Mouse (Mus musculus) hindbrain, embryonic 10.5 days (tissue): ENCODE results near the gene Asrgl1. TPM values are rescaled to one million over a fixed set of nuclear protein-coding genes. Genes with fewer than 3 reads are reported as not detected.

ENCODE experiments used
- DNase-seq: peaks from one replicate; pipeline ENCODE4 v3.0.0-alpha.2; 2017; ENCODE audit warnings: low spot score
- H3K27ac ChIP-seq: fragments of 300-500 bp; sonication (generic); 2 replicates; pipeline ENCODE4 v1.5.1; 2016; ENCODE audit warnings: mild to moderate bottlenecking, moderate library complexity
- H3K27me3 ChIP-seq: fragments of 300-500 bp; sonication (generic); 2 replicates; pipeline ENCODE4 v1.6.1; 2016; ENCODE audit warnings: mild to moderate bottlenecking; ENCODE audit not compliant: poor library complexity, insufficient read depth, severe bottlenecking
- H3K36me3 ChIP-seq: fragments of 300-500 bp; sonication (generic); 2 replicates; pipeline ENCODE4 v1.6.1; 2016; ENCODE audit warnings: mild to moderate bottlenecking, moderate library complexity
- H3K4me1 ChIP-seq: fragments of 300-500 bp; sonication (generic); replicated peaks from 2 replicates; pipeline ENCODE4 v1.6.1; 2016; ENCODE audit warnings: mild to moderate bottlenecking
- H3K4me3 ChIP-seq: fragments of 300-500 bp; sonication (generic); 2 replicates; pipeline ENCODE4 v1.5.1; 2016; ENCODE audit warnings: mild to moderate bottlenecking, moderate library complexity
- H3K9me3 ChIP-seq: fragments of 300-500 bp; sonication (generic); 2 replicates; pipeline ENCODE4 v1.6.1; 2016; ENCODE audit warnings: mild to moderate bottlenecking, moderate library complexity
- WGBS: fragments of 180-500 bp; shearing (Covaris S2); methylation state at CpG from one replicate; pipeline ENCODE4 v1.1.7; 2016; 5-methylcytosine and 5-hydroxymethylcytosine counted together
- polyA plus RNA-seq: library from polyadenylated mRNA; unstranded; fragments of >200 nt; fragmentation: Nextera tagmentation; extraction: Ambion mirVana; gene quantifications from 2 replicates; pipeline ENCODE4 v1.2.1, GENCODE M21; 2016

The Asrgl1 gene
- polyA plus RNA-seq, 1 experiment from 2014 or later, result 12.9 TPM

DNA sequence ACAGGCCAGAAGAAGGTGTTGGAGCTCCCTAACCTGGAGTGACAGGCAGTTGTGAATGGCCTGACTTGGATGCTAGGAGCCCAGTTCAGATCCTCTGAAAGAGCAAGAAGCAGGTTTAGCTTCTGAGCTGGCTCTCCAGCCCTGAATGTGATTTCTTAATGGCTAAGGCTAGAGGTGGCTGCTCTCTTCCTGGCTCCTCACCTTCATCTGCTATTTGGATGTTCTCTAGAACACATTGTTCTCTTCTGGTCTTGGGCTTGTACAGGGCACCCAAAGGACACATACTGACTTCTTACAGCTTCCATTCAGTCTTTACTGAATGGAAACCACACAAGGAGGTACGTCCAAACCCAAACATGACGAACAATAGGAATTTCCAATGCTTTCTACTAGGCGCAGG lies 59.4 kb downstream of the Asrgl1 start:
- Histone ChIP-seq H3K4me3 (no peak overlapping the region), H3K27me3 (no peaks in the 10 kb centered on the region), H3K9me3 (no peaks in the 10 kb centered on the region), H3K36me3 (no peaks in the 10 kb centered on the region), H3K27ac (no peak overlapping the region), H3K4me1 (peaks cover 12% of the 10 kb centered on the region)
- DNase-seq, result no peak
- 88% methylated on average over 3 of the region's 3 CpGs for WGBS

DNA sequence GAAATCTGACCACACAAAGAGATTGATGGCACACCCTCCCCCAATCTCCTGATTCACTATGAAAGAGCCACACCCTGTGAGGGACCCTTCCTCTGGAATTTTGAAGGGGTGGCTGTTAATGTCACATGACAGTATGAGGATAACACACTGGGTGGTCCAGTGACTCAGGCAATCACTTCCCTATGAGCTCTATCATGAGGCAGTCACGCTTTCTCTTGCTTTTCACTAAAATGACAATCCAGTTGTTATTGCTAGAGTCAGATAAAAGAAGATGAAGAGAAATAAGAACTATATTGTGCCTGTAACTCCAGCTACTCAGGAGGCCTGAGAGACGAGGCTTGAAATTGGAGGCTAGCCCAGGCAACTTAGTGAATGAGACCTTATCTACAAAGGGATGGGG lies 59.9 kb downstream of the Asrgl1 start:
- Histone ChIP-seq H3K4me3 (no peak overlapping the region), H3K27me3 (no peaks in the 10 kb centered on the region), H3K4me1 (peaks cover 16% of the 10 kb centered on the region), H3K27ac (no peak overlapping the region), H3K36me3 (no peaks in the 10 kb centered on the region), H3K9me3 (no peaks in the 10 kb centered on the region)
- no peak for DNase-seq
- 72% methylated on average over 2 of the region's 2 CpGs for WGBS

- no peak overlapping the region for H3K4me3 ChIP-seq
- no peaks in the 10 kb centered on the region for H3K36me3 ChIP-seq
- peaks cover 17% of the 10 kb centered on the region for H3K4me1 ChIP-seq
- WGBS, result 74% methylated on average over 4 of the region's 4 CpGs
- no peak overlapping the region for H3K27ac ChIP-seq
- DNase-seq, result no peak
- H3K27me3 ChIP-seq, result no peaks in the 10 kb centered on the region
- no peaks in the 10 kb centered on the region for H3K9me3 ChIP-seq
These were observed 61.0 kb downstream of the Asrgl1 start for GRCm38 (mm10) chr19:9074424-9074823.

DNA sequence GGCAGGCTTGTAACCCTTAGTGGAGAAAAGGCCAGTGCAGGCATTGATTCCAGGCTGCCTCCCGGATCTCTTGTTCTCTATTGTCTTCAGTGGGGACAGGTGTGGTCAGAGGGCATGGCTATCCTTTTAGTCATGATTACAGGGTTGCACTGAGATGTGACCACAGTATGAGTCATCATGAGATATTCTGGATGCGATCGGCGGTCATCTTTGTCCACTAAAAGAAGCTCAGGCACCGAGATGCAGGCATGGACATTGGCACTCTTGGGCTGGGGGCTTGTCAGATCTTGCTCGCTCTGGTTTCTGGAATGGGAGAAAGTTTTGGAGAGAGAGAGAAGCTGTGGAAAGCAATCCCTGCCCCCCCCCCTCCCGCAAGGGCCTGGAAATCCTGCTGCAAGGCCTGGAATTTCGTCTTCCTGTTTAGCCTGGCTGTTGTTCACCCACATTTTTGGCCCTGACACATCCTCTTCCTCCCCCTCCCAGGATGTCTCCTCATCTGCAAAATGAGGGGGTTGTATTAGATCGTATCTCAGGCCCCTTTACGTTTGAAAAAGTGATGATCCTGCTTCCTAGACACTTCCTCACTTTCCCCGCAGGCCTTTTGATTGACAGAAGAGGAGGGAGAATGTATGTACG lies 61.5 kb downstream of the Asrgl1 start:
- H3K9me3 ChIP-seq, result no peaks in the 10 kb centered on the region
- no peak overlapping the region for H3K4me3 ChIP-seq
- H3K4me1 ChIP-seq, result peaks cover 17% of the 10 kb centered on the region
- no peak overlapping the region for H3K27ac ChIP-seq
- H3K27me3 ChIP-seq, result no peaks in the 10 kb centered on the region
- DNase-seq, result no peak
- no peaks in the 10 kb centered on the region for H3K36me3 ChIP-seq
- WGBS, result 81% methylated on average over 12 of the region's 12 CpGs

DNA sequence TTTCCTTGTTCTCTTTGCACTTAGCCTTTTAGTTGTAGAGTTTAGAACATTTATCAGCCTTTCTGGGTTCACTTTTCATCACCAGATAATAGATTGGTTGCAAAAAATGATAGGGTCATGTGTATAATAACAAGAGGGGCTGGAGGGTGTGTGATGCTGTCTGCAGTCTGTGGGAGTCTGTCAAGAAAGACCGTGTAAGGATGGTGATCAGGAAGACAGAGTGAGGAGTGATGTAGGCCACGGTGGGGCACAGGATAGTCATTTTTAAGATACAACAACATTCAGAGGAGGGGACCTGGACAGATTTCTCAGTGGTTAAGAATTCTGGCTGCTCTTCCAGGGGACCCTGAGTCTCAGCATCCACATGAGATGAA lies 63.3 kb downstream of the Asrgl1 start:
- peak overlapping the region; percentile 69; the same call in 1 of the 2 replicates for H3K27ac ChIP-seq
- 84% methylated on average over 2 of the region's 2 CpGs for WGBS
- H3K27me3 ChIP-seq, result no peaks in the 10 kb centered on the region
- DNase-seq, result no peak
- H3K9me3 ChIP-seq, result no peaks in the 10 kb centered on the region
- no peak overlapping the region for H3K4me3 ChIP-seq
- peaks cover 17% of the 10 kb centered on the region for H3K4me1 ChIP-seq
- no peaks in the 10 kb centered on the region for H3K36me3 ChIP-seq

GRCm38 (mm10) chr19:9071456-9072156 lies 63.8 kb downstream of the Asrgl1 start:
- H3K4me3 ChIP-seq, result no peak overlapping the region
- H3K9me3 ChIP-seq, result no peaks in the 10 kb centered on the region
- no peaks in the 10 kb centered on the region for H3K27me3 ChIP-seq
- H3K36me3 ChIP-seq, result no peaks in the 10 kb centered on the region
- WGBS, result 51% methylated on average over 7 of the region's 7 CpGs
- DNase-seq, result no peak
- peaks cover 18% of the 10 kb centered on the region for H3K4me1 ChIP-seq
- peak overlapping the region; percentile 69 for H3K27ac ChIP-seq

GRCm38 (mm10) chr19:9070316-9070715 lies 65.1 kb downstream of the Asrgl1 start:
- Histone ChIP-seq H3K27me3 (no peaks in the 10 kb centered on the region), H3K4me3 (no peak overlapping the region), H3K27ac (no peak overlapping the region), H3K4me1 (peaks cover 26% of the 10 kb centered on the region), H3K36me3 (no peaks in the 10 kb centered on the region), H3K9me3 (no peaks in the 10 kb centered on the region)
- 89% methylated on average over 2 of the region's 2 CpGs for WGBS
- DNase-seq, result no peak

DNA sequence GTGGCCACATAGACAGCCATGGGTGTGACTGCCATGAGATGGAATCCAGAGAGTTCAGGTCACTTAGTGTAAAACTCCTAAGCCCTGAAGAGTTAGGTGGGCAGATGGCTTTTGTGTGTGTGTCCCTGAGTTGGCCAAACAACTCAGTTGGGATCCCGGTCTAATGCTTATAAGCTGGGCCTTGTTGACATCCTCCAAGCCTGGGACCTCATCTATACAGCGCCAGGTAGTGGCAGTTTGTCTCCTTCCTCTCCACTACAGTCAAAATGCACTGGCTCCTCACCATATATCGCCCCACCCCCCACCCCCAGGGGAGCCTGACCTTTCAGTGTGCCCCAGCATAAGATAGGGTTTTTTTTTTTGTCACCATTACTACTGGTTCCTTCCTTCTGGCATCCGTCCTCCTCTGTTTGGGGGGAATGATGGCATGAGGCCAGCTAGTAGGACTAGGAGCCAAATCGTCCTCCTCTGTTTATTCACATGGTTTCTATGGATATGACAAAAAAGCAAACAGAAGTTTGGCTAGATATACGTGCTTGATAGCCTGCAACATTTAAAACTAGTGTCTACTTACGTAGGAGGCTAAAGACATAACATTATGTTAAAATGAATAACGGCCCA lies 65.6 kb downstream of the Asrgl1 start:
- Histone ChIP-seq H3K4me3 (no peak overlapping the region), H3K9me3 (no peaks in the 10 kb centered on the region), H3K36me3 (no peaks in the 10 kb centered on the region), H3K27ac (no peak overlapping the region), H3K4me1 (peaks cover 26% of the 10 kb centered on the region), H3K27me3 (no peaks in the 10 kb centered on the region)
- WGBS, result 83% methylated on average over 8 of the region's 8 CpGs
- DNase-seq, result no peak

GRCm38 (mm10) chr19:9067292-9067691 lies 68.1 kb downstream of the Asrgl1 start:
- H3K4me3 ChIP-seq, result no peak overlapping the region
- no peak for DNase-seq
- no peaks in the 10 kb centered on the region for H3K27me3 ChIP-seq
- peaks cover 26% of the 10 kb centered on the region for H3K4me1 ChIP-seq
- no peaks in the 10 kb centered on the region for H3K9me3 ChIP-seq
- no peaks in the 10 kb centered on the region for H3K36me3 ChIP-seq
- no peak overlapping the region for H3K27ac ChIP-seq
- WGBS, result 73% methylated on average over 5 of the region's 5 CpGs

DNA sequence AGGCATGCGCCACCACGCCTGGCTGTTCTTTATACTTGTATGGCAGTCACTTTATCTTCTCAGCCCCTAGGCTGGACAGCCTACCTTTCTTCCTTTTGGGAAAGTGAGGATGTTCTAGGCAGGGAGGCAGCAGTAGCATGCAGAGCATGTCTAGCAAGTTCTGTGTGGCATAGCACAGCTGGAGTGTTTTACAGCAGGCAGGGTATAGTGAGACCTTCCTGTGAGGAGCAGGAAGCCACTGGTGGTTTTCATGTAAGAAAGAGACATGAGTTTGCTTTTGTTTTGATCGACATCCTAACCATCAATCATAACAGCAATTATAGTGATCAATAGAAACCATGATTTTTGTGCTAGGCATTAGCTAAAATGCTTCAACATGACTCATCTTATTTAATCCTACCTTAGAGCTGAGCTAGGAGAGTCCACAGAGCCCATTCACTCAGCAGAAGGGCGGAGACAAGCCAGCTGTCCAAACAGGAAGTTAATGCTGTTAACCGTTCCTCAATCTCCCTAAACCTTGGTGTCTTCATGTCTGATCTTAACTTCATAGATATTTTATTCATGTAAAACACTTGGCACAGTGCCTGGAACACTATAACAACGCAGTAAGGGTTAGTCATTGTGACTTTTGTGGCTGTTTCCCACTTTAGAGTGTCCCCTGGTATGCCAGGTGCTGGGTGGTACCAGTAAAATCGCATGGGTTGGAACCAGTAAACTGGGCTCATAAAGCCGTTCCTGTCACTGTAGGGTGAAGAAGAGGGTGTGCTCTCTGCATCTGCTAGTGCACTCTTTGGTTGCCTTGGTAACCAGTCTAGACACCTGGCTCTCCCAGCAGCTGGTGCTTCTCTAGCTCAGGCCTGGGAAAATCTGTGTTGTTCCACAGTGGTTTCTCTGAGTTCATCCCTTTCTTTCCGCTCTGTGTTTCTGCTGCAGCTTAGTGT lies 69.5 kb downstream of the Asrgl1 start:
- 74% methylated on average over 9 of the region's 9 CpGs for WGBS
- no peak for DNase-seq
- Histone ChIP-seq H3K4me1 (peaks cover 17% of the 10 kb centered on the region), H3K27ac (no peak overlapping the region), H3K4me3 (no peak overlapping the region), H3K36me3 (no peaks in the 10 kb centered on the region), H3K27me3 (no peaks in the 10 kb centered on the region), H3K9me3 (no peaks in the 10 kb centered on the region)

DNA sequence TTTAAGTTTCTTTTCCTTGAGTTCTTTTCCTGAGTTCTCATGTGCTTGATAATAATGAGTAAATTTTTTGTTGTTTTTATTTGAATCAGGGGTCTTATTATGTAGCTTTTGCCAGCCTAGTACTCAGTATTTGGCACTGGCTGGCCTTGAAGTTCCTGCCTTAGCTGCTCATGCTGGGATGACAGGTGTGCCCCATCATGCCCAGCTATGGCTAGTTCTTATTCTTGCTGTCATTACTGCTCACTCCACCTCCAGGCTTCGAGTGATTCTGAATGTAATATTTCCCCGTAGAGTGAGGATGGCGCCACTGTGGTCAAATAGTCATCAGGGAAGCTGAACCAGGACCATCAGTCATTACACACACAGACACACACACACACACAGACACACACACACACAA lies 71.6 kb downstream of the Asrgl1 start:
- H3K27ac ChIP-seq, result no peak overlapping the region
- no peaks in the 10 kb centered on the region for H3K9me3 ChIP-seq
- peaks cover 13% of the 10 kb centered on the region for H3K4me1 ChIP-seq
- H3K27me3 ChIP-seq, result no peaks in the 10 kb centered on the region
- WGBS, result 90% methylated on average over 3 of the region's 3 CpGs
- DNase-seq, result no peak
- H3K36me3 ChIP-seq, result no peaks in the 10 kb centered on the region
- no peak overlapping the region for H3K4me3 ChIP-seq

DNA sequence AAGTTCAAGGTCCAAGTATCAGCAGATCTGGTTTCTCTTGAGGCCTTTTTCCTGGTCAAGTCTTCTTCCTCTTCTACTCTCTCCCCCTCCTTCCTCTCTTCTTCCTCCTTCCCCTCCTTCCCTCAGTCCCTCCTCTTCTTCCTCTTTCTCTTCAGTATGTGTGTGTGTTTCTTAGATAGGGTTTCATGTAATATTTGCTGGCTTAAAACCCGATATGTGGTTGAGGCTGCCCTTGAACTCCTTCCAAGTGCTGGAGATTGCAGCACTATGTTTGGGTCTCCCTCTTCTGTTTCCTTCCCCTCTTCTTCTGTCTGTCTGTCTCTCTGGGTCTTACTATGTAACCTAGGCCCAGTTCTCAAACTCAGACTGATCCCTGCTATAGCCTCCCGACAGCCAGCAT lies 72.6 kb downstream of the Asrgl1 start:
- Histone ChIP-seq H3K27ac (no peak overlapping the region), H3K36me3 (no peaks in the 10 kb centered on the region), H3K9me3 (no peaks in the 10 kb centered on the region), H3K4me3 (no peak overlapping the region), H3K4me1 (peaks cover 13% of the 10 kb centered on the region), H3K27me3 (no peaks in the 10 kb centered on the region)
- no peak for DNase-seq
- 97% methylated on average over 2 of the region's 2 CpGs for WGBS
